Mouse (Mus musculus): Measurements from ENCODE around the gene Tepp. TPM values are rescaled to one million over a fixed set of nuclear protein-coding genes. Genes with fewer than 3 reads are reported as not detected.
A peak's percentile ranks its signal among the peaks of the same experiment; 100 is the strongest.

The Tepp gene
- polyA plus RNA-seq, 1 experiment from 2014 or later, result not detected

DNA sequence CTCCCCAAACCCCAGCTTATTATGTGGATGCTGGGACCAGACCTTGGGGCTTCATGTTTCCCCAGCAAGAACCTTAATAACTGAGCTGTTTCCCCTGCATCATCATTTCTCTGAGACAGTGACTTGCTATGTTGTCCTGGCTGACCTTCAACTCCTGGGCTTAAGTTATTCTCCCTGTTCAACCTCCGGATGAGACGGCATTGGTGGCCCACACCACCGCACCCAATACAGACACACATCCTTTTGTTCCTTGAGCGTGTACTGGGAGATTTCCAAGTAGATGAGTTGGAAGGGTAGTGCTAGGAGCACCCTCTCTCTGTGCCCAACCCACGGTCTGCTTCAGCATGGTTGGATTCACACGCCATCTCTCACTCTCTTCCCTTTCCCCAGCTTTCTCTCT, 3.5 kb downstream of the Tepp start:
- 87% methylated on average over 6 of the region's 6 CpGs for WGBS

DNA sequence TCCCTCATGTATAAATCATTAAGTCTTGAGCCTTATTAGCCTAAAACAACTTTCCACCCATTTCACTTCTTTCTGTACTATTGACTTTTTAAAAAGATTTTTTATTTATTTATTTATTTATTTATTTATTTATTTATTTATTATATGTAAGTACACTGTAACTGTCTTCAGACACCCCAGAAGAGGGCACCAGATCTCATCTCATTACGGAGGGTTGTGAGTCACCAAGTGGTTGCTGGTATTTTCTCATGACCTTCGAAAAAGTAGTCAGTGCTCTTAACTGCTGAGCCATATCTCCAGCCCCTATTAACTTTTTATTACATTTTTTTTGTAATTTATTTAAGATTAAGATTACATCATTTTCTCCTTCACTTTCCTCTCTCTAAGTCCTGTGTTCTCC, 4.3 kb downstream of the Tepp start:
- H3K36me3 ChIP-seq, result no peaks in the 10 kb centered on the region
- H3K4me1 ChIP-seq, result peaks cover 12% of the 10 kb centered on the region
- H3K9ac ChIP-seq, result no peak overlapping the region
- H3K9me3 ChIP-seq, result no peaks in the 10 kb centered on the region
- no peak overlapping the region for H3K27ac ChIP-seq
- WGBS, result 91% methylated on average over 2 of the region's 2 CpGs
- 0 out of 2 replicates have a peak, but pooled peaks cover 4% of the 10 kb centered on the region for H3K27me3 ChIP-seq (replicated peaks)
- H3K4me3 ChIP-seq, result no peak overlapping the region
- ATAC-seq (ENCODE audit: low FRiP score, low read depth), result no peak
- no peak overlapping the region for H3K4me2 ChIP-seq (replicated peaks)

More for the DNA sequence above, 3.5 kb downstream of the Tepp start:
- Histone ChIP-seq H3K4me2 (replicated peaks) (no peak overlapping the region), H3K27ac (no peak overlapping the region), H3K36me3 (no peaks in the 10 kb centered on the region), H3K4me1 (peaks cover 12% of the 10 kb centered on the region), H3K27me3 (replicated peaks) (no peaks in the 10 kb centered on the region), H3K9ac (no peak overlapping the region), H3K4me3 (no peak overlapping the region), H3K9me3 (no peaks in the 10 kb centered on the region)
- ATAC-seq (ENCODE audit: low FRiP score, low read depth), result no peak

DNA sequence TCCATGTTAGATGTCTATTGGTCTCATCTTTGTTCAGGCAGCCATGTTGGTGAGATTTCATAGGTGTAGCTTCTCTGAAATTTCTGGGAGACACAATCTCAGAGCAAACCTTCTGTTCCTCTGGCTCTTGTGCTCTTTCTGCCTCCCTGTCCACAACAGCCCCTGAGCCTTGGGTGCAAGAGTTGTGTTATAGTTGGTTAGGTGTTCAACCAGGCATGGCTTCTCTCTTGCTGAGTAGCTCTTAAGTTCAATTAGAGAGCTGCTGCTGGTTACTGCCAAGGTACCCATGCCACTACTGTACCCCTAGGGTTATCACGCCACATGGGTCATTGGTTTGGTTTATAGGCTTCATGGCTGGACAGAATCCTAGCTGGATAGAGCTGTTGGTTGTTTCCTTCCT, 5.0 kb downstream of the Tepp start:
- H3K4me3 ChIP-seq, result no peak overlapping the region

DNA sequence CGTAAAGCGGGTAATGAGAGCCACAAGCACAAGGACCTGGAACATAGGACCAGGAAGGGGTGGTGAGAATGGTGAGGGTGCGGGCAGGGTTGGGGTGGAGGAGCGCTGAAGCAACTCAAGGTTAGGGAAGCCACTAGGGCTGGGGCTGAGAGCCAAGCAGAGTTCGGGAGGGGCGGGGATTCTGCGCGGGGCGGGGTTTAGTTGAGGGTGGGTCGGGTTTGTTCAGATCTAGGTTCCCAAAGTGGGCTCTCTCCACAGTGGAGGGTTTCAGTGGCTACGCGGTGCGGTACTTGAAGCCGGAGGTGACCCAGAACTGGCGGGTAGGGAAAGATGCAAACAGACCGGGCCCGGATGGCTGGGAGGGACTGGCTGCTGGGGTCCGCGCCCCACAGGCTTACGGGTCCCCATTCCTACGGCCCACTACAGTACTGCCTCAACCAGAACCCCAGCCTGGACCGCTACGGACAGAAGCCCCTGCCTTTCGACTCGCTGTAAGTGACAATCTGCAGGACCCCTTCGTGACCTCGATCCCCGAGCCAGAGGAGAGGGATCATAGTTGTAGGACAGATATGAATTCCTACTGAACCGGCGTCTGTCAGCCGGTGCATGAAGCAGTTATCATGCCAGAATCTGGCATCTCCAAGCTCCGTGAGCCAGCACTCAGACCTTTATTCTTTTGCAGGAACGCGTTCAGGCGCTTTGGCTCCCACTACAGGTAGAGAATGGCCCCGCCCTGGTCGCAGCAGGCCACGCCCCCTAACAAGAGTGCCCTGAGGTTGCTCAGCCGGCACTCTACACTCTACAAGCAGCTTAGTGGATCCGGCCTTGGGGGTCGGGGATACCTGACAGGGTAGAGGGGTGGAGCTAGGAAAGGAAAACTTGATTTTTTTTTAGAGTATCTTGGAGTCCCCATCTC, 10.1 kb downstream of the Tepp start:
- H3K27ac ChIP-seq, result no peak overlapping the region
- H3K27me3 ChIP-seq (replicated peaks), result peaks cover 8% of the 10 kb centered on the region; the same call in 1 of the 2 replicates
- H3K4me2 ChIP-seq (replicated peaks), result peak overlapping the region; percentile 72
- peak overlapping the region; percentile 51 for H3K9ac ChIP-seq
- H3K9me3 ChIP-seq, result no peaks in the 10 kb centered on the region
- H3K36me3 ChIP-seq, result peaks cover 13% of the 10 kb centered on the region
- 2% methylated on average over 41 of the region's 41 CpGs for WGBS
- H3K4me1 ChIP-seq, result peaks cover 10% of the 10 kb centered on the region; the same call in 1 of the 2 replicates
- peak; percentile 66 for ATAC-seq (ENCODE audit: low FRiP score, low read depth)
- peak overlapping the region; percentile 36 for H3K4me3 ChIP-seq

More for the DNA sequence above, 5.0 kb downstream of the Tepp start:
- H3K36me3 ChIP-seq, result no peaks in the 10 kb centered on the region
- no peak overlapping the region for H3K9ac ChIP-seq
- WGBS, result 97% methylated on average over 1 of the region's 1 CpGs
- H3K4me2 ChIP-seq (replicated peaks), result no peak overlapping the region
- H3K4me1 ChIP-seq, result peaks cover 15% of the 10 kb centered on the region
- no peak overlapping the region for H3K27ac ChIP-seq
- peaks cover 4% of the 10 kb centered on the region; the same call in 1 of the 2 replicates for H3K27me3 ChIP-seq (replicated peaks)
- no peaks in the 10 kb centered on the region for H3K9me3 ChIP-seq
- no peak for ATAC-seq (ENCODE audit: low FRiP score, low read depth)

DNA sequence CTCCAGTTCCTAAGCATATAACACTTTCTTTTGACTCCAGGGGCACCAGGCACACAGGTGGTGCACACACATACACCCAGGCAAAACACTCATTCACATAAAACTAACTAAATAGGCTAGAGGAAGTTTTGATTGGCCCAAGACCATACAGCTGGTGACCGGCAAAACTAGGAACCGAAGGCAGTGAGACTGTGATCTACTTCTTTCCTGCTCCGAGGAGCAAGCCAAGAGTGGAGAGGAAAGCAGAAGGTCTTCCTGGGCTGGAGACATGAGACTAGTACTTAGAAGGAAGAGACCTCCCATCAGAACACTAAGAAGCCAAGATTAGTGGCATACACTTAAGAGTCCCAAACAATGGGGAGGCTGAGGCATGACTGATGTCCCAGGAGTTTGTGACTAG, 12.8 kb downstream of the Tepp start:
- peaks cover 8% of the 10 kb centered on the region; the same call in 1 of the 2 replicates for H3K27me3 ChIP-seq (replicated peaks)
- no peak overlapping the region for H3K4me3 ChIP-seq
- peaks cover 26% of the 10 kb centered on the region; the same call in 1 of the 2 replicates for H3K4me1 ChIP-seq
- ATAC-seq (ENCODE audit: low FRiP score, low read depth), result no peak
- no peak overlapping the region for H3K4me2 ChIP-seq (replicated peaks)
- H3K36me3 ChIP-seq, result peaks cover 40% of the 10 kb centered on the region
- H3K9ac ChIP-seq, result no peak overlapping the region
- WGBS, result 84% methylated on average over 3 of the region's 3 CpGs
- no peak overlapping the region for H3K27ac ChIP-seq
- no peaks in the 10 kb centered on the region for H3K9me3 ChIP-seq

- Histone ChIP-seq H3K9me3 (no peaks in the 10 kb centered on the region), H3K27ac (no peak overlapping the region), H3K4me3 (no peak overlapping the region), H3K4me2 (replicated peaks) (no peak overlapping the region), H3K36me3 (peaks cover 54% of the 10 kb centered on the region), H3K9ac (no peak overlapping the region), H3K4me1 (peaks cover 37% of the 10 kb centered on the region), H3K27me3 (replicated peaks) (peaks cover 5% of the 10 kb centered on the region; the same call in 1 of the 2 replicates)
- ATAC-seq (ENCODE audit: low FRiP score, low read depth), result no peak
- 59% methylated on average over 5 of the region's 5 CpGs for WGBS
These were observed 14.3 kb downstream of the Tepp start for GRCm38 (mm10) chr8:95324646-95325045.

GRCm38 (mm10) chr8:95326822-95327221, 16.5 kb downstream of the Tepp start:
- no peak overlapping the region for H3K4me3 ChIP-seq
- H3K27ac ChIP-seq, result no peak overlapping the region
- no peak overlapping the region for H3K9ac ChIP-seq
- 83% methylated on average over 5 of the region's 5 CpGs for WGBS
- H3K27me3 ChIP-seq (replicated peaks), result no peaks in the 10 kb centered on the region
- H3K4me2 ChIP-seq (replicated peaks), result no peak overlapping the region
- ATAC-seq (ENCODE audit: low FRiP score, low read depth), result no peak
- peaks cover 54% of the 10 kb centered on the region for H3K36me3 ChIP-seq
- H3K4me1 ChIP-seq, result peaks cover 40% of the 10 kb centered on the region
- no peaks in the 10 kb centered on the region for H3K9me3 ChIP-seq

- Histone ChIP-seq H3K9me3 (no peaks in the 10 kb centered on the region), H3K4me3 (no peak overlapping the region), H3K27me3 (replicated peaks) (no peaks in the 10 kb centered on the region), H3K4me2 (replicated peaks) (no peak overlapping the region), H3K9ac (no peak overlapping the region), H3K36me3 (peaks cover 54% of the 10 kb centered on the region), H3K27ac (no peak overlapping the region), H3K4me1 (peaks cover 40% of the 10 kb centered on the region)
- ATAC-seq (ENCODE audit: low FRiP score, low read depth), result no peak
- 87% methylated on average over 46 of the region's 46 CpGs for WGBS
These were observed 17.6 kb downstream of the Tepp start for GRCm38 (mm10) chr8:95327866-95328465.

GRCm38 (mm10) chr8:95330367-95330766, 20.0 kb downstream of the Tepp start:
- H3K4me2 ChIP-seq (replicated peaks), result peak overlapping the region; percentile 89
- ATAC-seq (ENCODE audit: low FRiP score, low read depth), result no peak
- H3K27ac ChIP-seq, result no peak overlapping the region
- peak overlapping the region; percentile 85 for H3K4me3 ChIP-seq
- H3K27me3 ChIP-seq (replicated peaks), result no peaks in the 10 kb centered on the region
- WGBS, result 87% methylated on average over 1 of the region's 1 CpGs
- no peaks in the 10 kb centered on the region for H3K9me3 ChIP-seq
- peaks cover 42% of the 10 kb centered on the region for H3K36me3 ChIP-seq
- H3K4me1 ChIP-seq, result peaks cover 40% of the 10 kb centered on the region
- H3K9ac ChIP-seq, result peak overlapping the region; percentile 93

DNA sequence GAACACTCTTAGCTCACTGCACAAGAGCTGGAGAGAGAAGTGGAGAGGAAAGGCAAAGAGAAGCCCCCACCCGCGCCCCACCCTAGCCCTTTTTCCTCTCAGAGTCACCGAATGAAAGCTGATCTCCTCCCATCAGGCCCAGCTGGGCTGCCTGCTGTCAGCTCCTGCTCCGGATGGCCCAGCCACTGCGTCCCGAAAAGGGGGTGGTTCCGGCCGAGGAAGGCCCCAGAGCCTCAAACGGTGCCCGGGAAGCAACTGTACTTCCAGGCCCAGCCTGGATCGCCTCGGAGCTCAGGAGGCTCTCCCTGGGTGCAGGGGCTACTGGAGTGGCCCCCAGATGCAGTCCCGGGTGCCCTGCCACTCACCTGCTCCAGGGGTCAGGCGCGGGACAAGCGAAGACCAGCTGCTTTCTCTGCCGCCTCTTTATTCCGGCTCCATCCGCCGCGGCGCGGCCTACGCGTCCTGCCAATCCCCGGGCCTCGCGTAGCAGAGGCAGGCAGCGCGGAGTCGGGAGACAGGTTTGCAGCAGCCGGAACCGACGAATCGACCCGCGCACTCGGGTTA, 20.9 kb downstream of the Tepp start:
- peaks cover 39% of the 10 kb centered on the region for H3K4me1 ChIP-seq
- under 1% methylated on average over 38 of the region's 38 CpGs for WGBS
- no peaks in the 10 kb centered on the region for H3K9me3 ChIP-seq
- H3K4me3 ChIP-seq, result peak overlapping the region; percentile 85
- peak overlapping the region; percentile 89 for H3K4me2 ChIP-seq (replicated peaks)
- H3K36me3 ChIP-seq, result peaks cover 34% of the 10 kb centered on the region
- peak overlapping the region; percentile 97 for H3K27ac ChIP-seq
- no peaks in the 10 kb centered on the region for H3K27me3 ChIP-seq (replicated peaks)
- peak; percentile 57 for ATAC-seq (ENCODE audit: low FRiP score, low read depth)
- H3K9ac ChIP-seq, result peak overlapping the region; percentile 93

DNA sequence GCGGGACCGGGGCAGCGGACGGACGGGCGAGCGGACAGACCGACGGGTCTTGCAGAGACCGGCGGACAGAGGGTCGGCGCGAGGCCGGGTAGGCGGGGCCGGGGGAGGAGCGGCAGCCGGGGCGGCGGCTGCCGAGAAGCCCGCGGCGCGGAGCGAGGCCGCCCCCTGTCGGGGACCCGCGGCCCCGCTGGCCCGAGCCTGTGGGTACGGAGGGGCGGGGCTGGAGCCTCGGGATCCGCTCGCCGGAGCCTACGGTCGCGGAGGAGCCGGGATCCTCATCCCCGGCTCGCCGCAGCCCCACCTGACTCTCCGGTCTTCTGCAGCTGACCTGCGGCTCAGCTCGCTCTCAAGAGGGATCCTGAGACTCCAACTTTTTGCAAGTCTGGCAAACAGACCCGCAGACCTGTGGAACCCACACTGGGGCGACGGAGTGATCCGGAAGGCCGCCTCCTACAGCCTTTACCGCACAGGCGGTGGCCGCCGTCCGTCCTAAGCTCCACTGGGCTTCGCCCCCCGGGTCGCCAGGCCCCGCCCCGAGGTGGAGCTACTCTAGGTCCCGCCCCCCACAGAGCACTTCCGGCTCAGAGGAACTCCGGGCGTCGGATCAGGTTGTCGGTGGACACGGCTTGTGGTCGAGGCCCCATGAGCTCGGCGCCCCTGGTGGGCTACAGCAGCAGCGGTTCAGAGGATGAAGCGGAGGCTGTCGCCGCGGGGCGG, 21.5 kb downstream of the Tepp start, which contains the start of the genes Zfp319 and Usb1:
Gene Zfp319 (minus strand): TSS at position 231 of the 717 bp plus-strand sequence.
Gene Usb1 (plus strand): TSS at position 565 of the 717 bp plus-strand sequence.
- WGBS, result 1% methylated on average over 73 of the region's 80 CpGs
- Histone ChIP-seq H3K4me3 (peak within 1 kb of the TSS; percentile 85), H3K9ac (peak within 1 kb of the TSS; percentile 93), H3K36me3 (peaks cover 27% of the 10 kb centered on the region), H3K27me3 (replicated peaks) (no peaks in the 10 kb centered on the region), H3K27ac (peak within 1 kb of the TSS; percentile 97), H3K4me1 (peaks cover 33% of the 10 kb centered on the region), H3K4me2 (replicated peaks) (peak within 1 kb of the TSS; percentile 89), H3K9me3 (no peaks in the 10 kb centered on the region)
- peak; percentile 92 for ATAC-seq (ENCODE audit: low FRiP score, low read depth)

Data from neural tube, embryonic 12.5 days (tissue).